Mouse (Mus musculus): ENCODE data around the gene Mrpl28. TPM values are rescaled to one million over a fixed set of nuclear protein-coding genes. Genes with fewer than 3 reads are reported as not detected.

The Mrpl28 gene
- polyA plus RNA-seq (2012; rRNA removed): 44.7 and 53.8 TPM in 2 replicates

DNA sequence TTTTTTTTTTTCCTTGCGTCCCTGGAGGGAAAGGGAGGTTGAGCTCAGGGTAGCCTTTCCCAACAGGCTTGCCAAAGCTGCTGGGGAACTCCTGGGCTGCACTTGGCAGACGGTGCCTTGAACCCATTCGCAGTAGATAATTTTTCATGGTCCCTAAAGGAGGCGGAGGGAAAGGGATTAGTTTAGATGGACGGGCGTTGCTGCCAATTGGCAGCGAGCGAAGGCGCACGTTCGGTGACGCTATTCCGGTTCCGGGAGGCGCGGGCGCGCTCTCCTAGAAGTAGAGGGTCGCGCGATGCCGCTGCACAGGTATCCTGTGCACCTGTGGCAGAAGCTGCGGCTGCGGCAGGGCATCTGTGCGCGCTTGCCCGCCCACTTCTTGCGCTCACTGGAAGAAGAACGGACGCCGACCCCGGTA lies at the start of gene Mrpl28:
Gene Mrpl28 (plus strand): TSS at position 234 of the 418 bp plus-strand sequence.

DNA sequence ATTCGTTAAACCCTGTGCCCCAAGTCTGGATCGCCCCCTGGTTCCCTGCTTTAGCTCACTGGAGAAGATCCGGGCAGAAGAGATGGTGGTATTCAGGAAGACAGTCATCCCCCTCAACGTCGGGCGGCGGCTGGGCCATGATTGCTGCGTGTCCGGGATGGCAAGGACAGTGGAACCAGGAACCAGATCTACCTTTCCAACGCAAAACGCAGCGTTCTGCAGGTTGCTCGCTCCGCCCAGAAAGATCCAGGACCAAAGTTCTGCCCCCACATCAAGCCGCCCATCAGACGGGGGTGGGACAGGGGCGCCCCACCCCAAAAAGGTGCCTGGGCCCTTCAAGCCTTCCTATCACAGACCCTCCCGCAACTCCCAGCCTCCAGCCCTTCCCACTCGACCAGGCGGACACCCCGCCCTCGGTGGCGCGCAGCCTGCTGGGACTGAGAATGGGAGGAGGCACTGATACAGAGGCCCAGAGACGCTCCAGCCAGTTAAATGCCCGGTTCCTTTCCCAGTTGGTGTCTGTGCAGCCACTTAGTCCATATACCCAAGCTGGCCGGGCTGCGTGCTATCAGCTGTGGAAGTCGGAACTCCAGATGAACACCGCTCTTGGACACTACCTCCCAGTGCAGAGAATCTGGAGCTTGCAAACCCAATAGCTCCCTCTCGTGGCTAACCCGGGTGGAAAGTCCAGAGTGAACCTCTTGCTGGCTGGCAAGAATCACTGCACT lies 33.2 kb upstream of the Mrpl28 start, which contains the start of gene Decr2:
Gene Decr2 (minus strand): TSS at position 433 of the 728 bp plus-strand sequence.

DNA sequence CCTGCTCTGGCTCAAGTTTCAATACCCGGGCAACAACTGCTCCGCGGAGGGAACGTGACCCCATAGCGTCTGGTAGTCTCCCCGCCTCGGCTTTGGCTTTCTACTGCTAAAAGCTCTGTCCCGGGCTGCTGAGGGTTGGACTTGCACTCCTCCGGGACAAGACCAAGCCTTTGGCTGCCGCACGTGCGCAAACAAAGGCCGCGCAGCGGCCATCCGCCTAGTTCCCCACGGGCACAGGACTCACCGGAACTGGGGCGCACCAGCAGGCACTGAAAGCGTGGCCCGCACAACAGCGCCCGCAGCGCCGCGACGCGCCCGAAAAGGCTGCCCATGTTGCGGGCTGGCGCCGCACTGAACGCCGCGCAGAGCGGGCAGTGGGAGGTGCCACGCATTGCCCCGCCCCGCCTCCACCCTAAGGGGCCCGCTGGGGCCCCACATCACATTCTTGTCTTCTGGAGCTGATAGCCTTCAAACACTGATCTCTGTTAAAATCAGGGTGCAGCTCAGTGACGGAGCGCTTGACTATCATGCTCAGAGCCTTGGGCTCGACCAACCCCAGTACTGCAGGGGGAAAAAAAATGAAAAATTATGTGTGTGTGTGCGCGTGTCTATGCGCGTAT lies 28.1 kb upstream of the Mrpl28 start, which contains the start of gene Nme4:
Gene Nme4 (minus strand): TSS at position 482 of the 620 bp plus-strand sequence.

GRCm38 (mm10) chr17:26113181-26113948 lies 9.9 kb upstream of the Mrpl28 start, which contains the start of gene Tmem8:
Gene Tmem8 (plus strand): TSS chr17:26113299.

DNA sequence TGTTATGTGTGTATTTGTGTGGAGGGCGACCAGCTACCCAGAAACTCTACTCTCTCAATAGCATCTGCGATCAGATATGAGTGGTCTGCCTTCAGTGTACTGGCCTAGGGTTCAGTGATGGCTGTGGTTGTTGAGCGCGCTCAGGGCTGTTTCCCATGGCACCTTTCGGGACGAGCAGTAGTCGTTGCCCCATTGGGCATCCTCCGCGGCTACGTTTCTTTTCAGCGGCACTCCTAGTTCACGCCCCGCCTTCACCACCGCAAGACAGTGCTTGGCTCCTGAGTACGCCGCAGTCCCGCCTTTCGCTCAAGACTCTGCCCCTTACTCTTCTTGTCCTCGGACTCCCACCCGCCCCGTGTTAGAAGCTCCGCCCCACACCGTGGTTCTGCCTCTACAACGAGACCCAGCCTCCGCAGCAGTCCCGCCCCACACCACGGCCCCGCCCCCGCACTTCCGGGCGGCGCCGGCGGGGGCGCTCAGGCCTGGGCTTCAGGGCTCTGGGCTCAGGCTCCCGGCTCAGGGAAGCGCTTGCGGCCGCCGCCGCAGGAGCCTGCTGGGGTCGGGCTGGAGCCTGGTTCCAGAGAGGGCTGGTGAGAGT lies 15.0 kb downstream of the Mrpl28 start, which contains the start of gene Axin1:
Gene Axin1 (plus strand): TSS at position 450 of the 598 bp plus-strand sequence.

Other genes with a start within 250 kb of the Mrpl28 start
- 87.6 and 135 TPM in 2 replicates for gene Mettl26, start 248.4 kb upstream of the Mrpl28 start, polyA plus RNA-seq (2012; rRNA removed)
- 2.3 and 2.7 TPM in 2 replicates for gene Wfikkn1, start 242.6 kb upstream of the Mrpl28 start, polyA plus RNA-seq (2012; rRNA removed)
- gene Rab40c, start 203.8 kb upstream of the Mrpl28 start, polyA plus RNA-seq (2012; rRNA removed): 32.5 and 35.9 TPM in 2 replicates
- gene Pigq, start 178.6 kb upstream of the Mrpl28 start, polyA plus RNA-seq (2012; rRNA removed): 54.4 and 60.1 TPM in 2 replicates
- gene Nhlrc4, start 178.5 kb upstream of the Mrpl28 start, polyA plus RNA-seq (2012; rRNA removed): 0.06 TPM in 1 of 2 replicates, not detected in the other
- gene A930017K11Rik, start 170.9 kb upstream of the Mrpl28 start, polyA plus RNA-seq (2012; rRNA removed): 0.09 TPM in 1 of 2 replicates, not detected in the other
- gene Capn15, start 137.7 kb upstream of the Mrpl28 start, polyA plus RNA-seq (2012; rRNA removed): 31.3 and 34.1 TPM in 2 replicates
- gene Rab11fip3, start 53.9 kb upstream of the Mrpl28 start, polyA plus RNA-seq (2012; rRNA removed): 14.1 and 15.5 TPM in 2 replicates
- 5.6 and 7.4 TPM in 2 replicates for gene Decr2, start 33.2 kb upstream of the Mrpl28 start, polyA plus RNA-seq (2012; rRNA removed)
- gene Nme4, start 27.9 kb upstream of the Mrpl28 start, polyA plus RNA-seq (2012; rRNA removed): 8.3 and 8.5 TPM in 2 replicates
- gene Tmem8, start 10.2 kb upstream of the Mrpl28 start, polyA plus RNA-seq (2012; rRNA removed): 135 and 158 TPM in 2 replicates
- gene Axin1, start 15.2 kb downstream of the Mrpl28 start, polyA plus RNA-seq (2012; rRNA removed): 7.6 and 7.9 TPM in 2 replicates
- gene Pdia2, start 75.6 kb downstream of the Mrpl28 start, polyA plus RNA-seq (2012; rRNA removed): 91.3 and 169 TPM in 2 replicates
- 58.1 and 61.3 TPM in 2 replicates for gene Rgs11, start 79.5 kb downstream of the Mrpl28 start, polyA plus RNA-seq (2012; rRNA removed)
- gene Arhgdig, start 84.3 kb downstream of the Mrpl28 start, polyA plus RNA-seq (2012; rRNA removed): 69.9 and 87.1 TPM in 2 replicates
- 70.3 and 81.2 TPM in 2 replicates for gene Fam234a, start 120.7 kb downstream of the Mrpl28 start, polyA plus RNA-seq (2012; rRNA removed)
- gene Luc7l, start 129.4 kb downstream of the Mrpl28 start, polyA plus RNA-seq (2012; rRNA removed): 6.8 and 6.9 TPM in 2 replicates

Data from stomach, adult 2 months (tissue).